Mouse (Mus musculus): ENCODE results near the gene Apol11a.
"Not testable (repeated sequence)": the region's sequence is repeated elsewhere in the genome, so short reads cannot be mapped to it uniquely, and the experiment has no call there.

Apol11a gene

GRCm38 (mm10) chr15:77507966-77508365, at the start of gene Apol11a:
Gene Apol11a (plus strand): TSS chr15:77508271.
- not testable (repeated sequence) for DNase-seq

- not testable (repeated sequence) for DNase-seq
Measured at GRCm38 (mm10) chr15:77474699-77475390, 33.2 kb upstream of the Apol11a start.

GRCm38 (mm10) chr15:77476693-77477092, 31.4 kb upstream of the Apol11a start, which contains the start of gene Apol10a:
Gene Apol10a (plus strand): TSS chr15:77477047.
- DNase-seq, result not testable (repeated sequence)

GRCm38 (mm10) chr15:77482140-77482794, 25.8 kb upstream of the Apol11a start:
- no peak for DNase-seq

GRCm38 (mm10) chr15:77493181-77493580, 14.9 kb upstream of the Apol11a start:
- not testable (repeated sequence) for DNase-seq

- not testable (repeated sequence) for DNase-seq
Measured at GRCm38 (mm10) chr15:77494694-77495093, 13.4 kb upstream of the Apol11a start.

GRCm38 (mm10) chr15:77520596-77520995, 12.5 kb downstream of the Apol11a start:
- not testable (repeated sequence) for DNase-seq

- DNase-seq, result peak; percentile 17 to 41
Measured at GRCm38 (mm10) chr15:77523186-77523843, 15.2 kb downstream of the Apol11a start.

GRCm38 (mm10) chr15:77533216-77533615, 25.1 kb downstream of the Apol11a start, which contains the start of gene Apol7c:
Gene Apol7c (minus strand): TSS chr15:77533316.
- no peak for DNase-seq

GRCm38 (mm10) chr15:77539221-77539620, 31.1 kb downstream of the Apol11a start:
- DNase-seq, result not testable (repeated sequence)

- no peak for DNase-seq
Measured at GRCm38 (mm10) chr15:77561792-77562191, 53.7 kb downstream of the Apol11a start, which contains the start of gene 1700025B11Rik. Gene 1700025B11Rik (minus strand): TSS chr15:77561892.

GRCm38 (mm10) chr15:77563219-77563618, 55.1 kb downstream of the Apol11a start:
- DNase-seq, result no peak

Data from spleen, adult 18-20 months (tissue).